Mouse (Mus musculus): ENCODE measurements at regions not wholly inside any gene's neighbourhood (a gene's known extent, or its start where the extent isn't known, plus 50 kb on each side); places are given as distances from the start of the nearest gene placed in this dataset.
"Not testable (repeated sequence)": the region's sequence is repeated elsewhere in the genome, so short reads cannot be mapped to it uniquely, and the experiment has no call there.

DNA sequence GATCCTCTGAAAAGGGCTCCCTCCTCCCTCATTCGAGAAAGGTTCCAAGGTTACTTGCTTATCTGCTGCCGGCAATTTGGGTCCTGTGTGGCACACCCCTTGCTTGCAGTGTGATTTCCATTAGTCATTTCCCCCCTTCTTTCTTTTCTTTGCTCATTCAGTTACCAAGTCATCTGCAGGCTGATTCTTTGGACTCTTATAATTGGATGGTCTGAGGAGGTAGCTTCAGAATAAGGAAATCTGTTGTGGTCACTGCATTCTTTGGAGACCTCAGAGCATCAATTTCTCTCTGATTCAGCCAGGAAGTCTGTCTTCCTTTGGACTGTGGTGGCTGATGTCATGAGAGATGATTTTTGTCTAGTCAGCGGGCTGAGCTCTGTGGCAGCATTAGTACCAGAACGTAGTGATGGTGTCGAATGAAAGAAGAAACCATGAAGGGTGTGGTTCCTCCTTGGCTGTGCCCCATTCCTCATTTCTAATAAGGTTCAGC, 91.4 kb upstream of the Mdm1 start:
- DNase-seq (ENCODE audit: low spot score in 2 of 2), result no peak

DNA sequence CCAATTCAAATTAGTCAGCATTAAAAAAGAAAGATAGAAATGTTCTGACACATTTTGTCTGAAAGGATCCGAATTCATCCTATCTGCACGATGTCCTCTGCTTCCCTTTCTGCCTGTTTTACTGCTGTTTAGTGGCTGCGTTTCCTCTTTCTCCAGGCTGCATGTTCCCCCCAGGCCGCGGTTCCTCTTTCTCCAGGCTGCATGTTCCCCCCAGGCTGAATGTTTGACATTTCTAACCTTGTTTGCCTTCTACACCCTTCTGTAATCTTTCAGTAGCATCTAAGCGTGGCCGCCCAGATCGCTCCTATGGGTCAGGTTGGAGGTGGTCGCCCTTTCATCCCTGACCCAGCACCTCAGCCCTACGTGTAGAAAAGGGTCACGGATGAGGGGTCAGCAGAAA, 89.6 kb upstream of the Mdm1 start:
- no peak for DNase-seq (ENCODE audit: low spot score in 2 of 2)

DNA sequence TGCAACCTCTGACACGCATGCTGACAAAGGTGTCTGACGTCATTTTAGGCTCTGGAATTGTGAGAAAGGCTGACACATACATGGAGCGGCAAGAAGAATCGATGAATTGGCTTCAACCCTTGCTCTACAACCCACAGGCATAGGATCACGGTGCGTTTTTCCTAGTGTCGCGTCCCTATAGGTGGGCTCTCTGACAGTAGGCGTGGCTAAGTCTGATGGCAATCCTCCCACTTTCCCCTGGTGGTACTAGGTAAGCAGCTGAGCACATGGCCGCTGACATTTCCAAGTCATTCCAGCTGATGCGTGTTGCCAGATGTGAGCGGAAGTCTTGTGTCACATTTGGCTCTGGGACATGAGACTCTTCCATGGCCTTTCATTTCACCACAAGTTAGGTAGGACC, 89.1 kb upstream of the Mdm1 start:
- DNase-seq (ENCODE audit: low spot score in 2 of 2), result no peak

GRCm38 (mm10) chr10:118053037-118053436, 88.6 kb upstream of the Mdm1 start:
- DNase-seq (ENCODE audit: low spot score in 2 of 2), result no peak

GRCm38 (mm10) chr10:118056789-118057271, 84.8 kb upstream of the Mdm1 start:
- no peak for DNase-seq (ENCODE audit: low spot score in 2 of 2)

DNA sequence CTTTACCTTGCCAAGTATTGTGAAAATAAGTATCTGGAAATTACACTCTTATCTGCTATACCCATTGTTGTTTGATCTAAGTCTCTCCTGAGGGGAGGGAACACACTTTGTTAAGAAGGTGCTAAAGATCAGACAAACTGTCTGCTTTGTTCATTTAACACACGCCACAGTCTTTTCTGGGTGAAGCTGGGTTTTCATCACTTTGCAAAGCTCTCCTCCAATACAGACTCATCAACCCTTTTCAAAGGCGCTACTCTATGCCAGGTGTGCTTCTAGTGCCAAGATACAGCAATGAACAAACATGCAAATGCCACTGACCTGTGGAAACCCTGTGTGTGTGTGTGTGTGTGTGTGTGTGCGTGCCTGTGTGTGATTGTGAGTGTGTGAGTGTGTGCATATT, 84.1 kb upstream of the Mdm1 start:
- DNase-seq (ENCODE audit: low spot score in 2 of 2), result no peak

- DNase-seq (ENCODE audit: low spot score in 2 of 2), result no peak
Measured at GRCm38 (mm10) chr10:118064816-118065216, 76.8 kb upstream of the Mdm1 start.

- DNase-seq (ENCODE audit: low spot score in 2 of 2), result not testable (repeated sequence)
Measured at GRCm38 (mm10) chr10:118076341-118076740, 65.3 kb upstream of the Mdm1 start.

DNA sequence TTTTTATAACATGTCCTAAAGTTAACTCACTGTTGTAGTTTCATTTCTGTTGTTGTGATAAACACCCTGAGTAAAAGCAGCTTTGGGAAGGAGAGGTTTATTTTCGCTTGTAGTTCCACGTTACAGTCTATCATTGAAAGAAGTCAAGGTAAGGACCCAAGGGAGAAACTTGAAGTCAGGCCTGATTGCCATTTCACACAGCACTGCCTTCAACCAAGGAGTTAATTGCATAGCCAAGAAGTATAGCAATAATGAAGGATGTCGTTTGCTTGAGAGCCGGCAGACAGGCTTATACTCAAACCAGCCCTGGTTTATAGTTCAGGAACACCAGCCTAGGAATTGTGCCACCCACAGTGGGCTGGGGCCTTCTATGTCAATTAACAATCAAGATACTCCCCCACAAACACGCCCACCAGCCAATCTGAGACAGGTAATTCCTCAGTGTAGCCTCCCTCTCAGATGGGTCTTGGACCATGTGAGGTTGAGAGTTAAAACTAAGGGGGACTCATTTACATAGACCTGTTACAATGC, 59.9 kb upstream of the Mdm1 start:
- DNase-seq (ENCODE audit: low spot score in 2 of 2), result no peak

GRCm38 (mm10) chr10:118083035-118083720, 58.4 kb upstream of the Mdm1 start:
- no peak for DNase-seq (ENCODE audit: low spot score in 2 of 2)

- no peak for DNase-seq (ENCODE audit: low spot score in 2 of 2)
Measured at GRCm38 (mm10) chr10:118083721-118084075, 57.9 kb upstream of the Mdm1 start.

- no peak for DNase-seq (ENCODE audit: low spot score in 2 of 2)
Measured at GRCm38 (mm10) chr10:118085046-118085983, 56.3 kb upstream of the Mdm1 start.

DNA sequence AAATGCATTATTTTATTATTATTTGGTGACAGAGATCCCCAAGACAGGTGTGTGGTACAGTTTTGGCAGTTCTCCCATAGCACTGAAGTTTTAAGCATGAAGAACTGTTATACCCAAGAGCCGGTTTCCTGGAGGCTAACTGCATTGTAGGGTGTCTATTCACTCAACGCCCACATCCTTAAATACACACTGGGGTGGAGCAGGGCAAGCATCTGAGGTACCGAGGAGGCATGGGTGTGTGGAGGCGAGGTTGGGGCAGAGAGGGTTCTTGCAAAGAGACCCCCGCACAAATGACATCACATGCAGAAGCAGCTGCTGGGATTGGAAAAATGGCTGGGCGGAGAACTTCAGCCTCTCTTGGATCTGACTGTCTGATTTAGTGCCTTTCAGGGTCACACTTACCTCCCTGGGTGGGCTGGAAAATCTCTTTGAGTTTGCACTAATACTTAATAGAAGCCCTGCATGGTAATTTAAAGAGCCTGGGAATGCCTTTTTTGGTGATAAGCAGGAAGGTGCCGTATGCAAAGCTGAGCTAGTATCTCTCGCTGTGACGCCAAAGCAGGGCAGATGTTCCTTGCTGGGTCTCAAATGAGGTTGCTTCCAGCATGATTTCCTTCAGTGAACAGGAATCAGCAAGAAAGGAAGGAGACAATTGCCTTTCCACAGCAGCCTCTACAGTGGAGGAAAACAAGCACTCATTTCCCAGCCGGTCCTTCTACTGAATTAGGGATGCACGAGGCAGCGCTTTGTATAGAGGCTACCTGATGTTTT, 53.9 kb upstream of the Mdm1 start:
- DNase-seq (ENCODE audit: low spot score in 2 of 2), result no peak

GRCm38 (mm10) chr10:118088499-118088898, 53.1 kb upstream of the Mdm1 start:
- no peak for DNase-seq (ENCODE audit: low spot score in 2 of 2)

- DNase-seq (ENCODE audit: low spot score in 2 of 2), result no peak
Measured at GRCm38 (mm10) chr10:118089879-118090278, 51.7 kb upstream of the Mdm1 start.

DNA sequence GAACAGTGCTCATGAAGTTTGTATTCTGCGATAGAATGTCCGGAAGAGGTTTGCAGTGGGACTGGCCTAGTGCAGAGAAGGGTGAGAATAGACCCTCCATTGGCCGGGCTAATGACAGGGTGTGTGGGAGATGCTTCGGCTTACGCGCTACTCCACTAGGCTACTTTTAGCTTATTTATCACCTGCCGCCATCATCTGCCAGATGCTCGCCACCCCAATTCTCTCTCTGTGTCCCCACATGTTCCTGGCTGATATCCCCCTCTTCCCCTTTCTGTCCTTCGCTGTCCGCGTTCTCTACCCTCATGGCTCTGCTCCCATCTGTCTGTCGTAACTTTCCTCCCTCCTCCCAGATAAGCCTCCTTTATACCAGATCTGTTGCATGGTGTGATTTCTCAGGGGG, 50.1 kb upstream of the Mdm1 start:
- no peak for DNase-seq (ENCODE audit: low spot score in 2 of 2)
